In genomic region chrX:142729482-142729881, GRCm38 (mm10) we compare ENCODE assay signal across 22 mouse cellular contexts. TPM values are rescaled to one million over a fixed set of nuclear protein-coding genes. Genes with fewer than 3 reads are reported as not detected.
DNase-seq lines count a peak whose midpoint lies in the region; ATAC-seq and TF ChIP-seq lines count a peak whose summit lies in the region.
"Had no signal": no experiment of that assay in that cellular context is flagged by ENCODE, and none has a peak within 500 bp of the region (broad histone marks: within the 10 kb centered on the region; RNA-seq: fewer than 3 reads in every experiment).

No protein-coding gene starts in this region.

- H3K4me3 ChIP-seq in MEL (ENCODE audit: control insufficient read depth in 1 of 2, insufficient read depth in 1 of 2, low read depth in 2 of 2, low read length in 2 of 2) = no peak overlapping the region
- no peak overlapping the region for H3K4me3 ChIP-seq in intestine, embryonic 16.5 days (ENCODE audit: low read length)
- no peak overlapping the region for H3K4me3 ChIP-seq in stomach, postnatal 0 days (ENCODE audit: low read depth, low read length)
- H3K4me3 ChIP-seq in heart, embryonic 12.5 days = no peak overlapping the region
- H3K4me3 ChIP-seq in hindbrain, embryonic 10.5 days = no peak overlapping the region
- H3K4me3 ChIP-seq: embryonic facial prominence, embryonic 12.5 days; forebrain, embryonic 13.5 days; forebrain, embryonic 15.5 days had no signal

- TF ChIP-seq EP300 in MEL (IDR thresholded peaks at IDR 0.05; ENCODE audit: low read depth in 1 of 2, low read length in 2 of 2) = no peak
- peak; percentile 48 for TF ChIP-seq EP300 in stomach, postnatal 0 days (optimal IDR thresholded peaks at IDR 0.05)

- H3K36me3 ChIP-seq in MEL (ENCODE audit: control insufficient read depth in 1 of 2, insufficient read depth in 2 of 2, low read length in 2 of 2) = peaks cover 21 to 46% of the 10 kb centered on the region in 2 experiments
- no peaks in the 10 kb centered on the region for H3K36me3 ChIP-seq in intestine, embryonic 16.5 days (ENCODE audit: control insufficient read depth, insufficient read depth, low read length)
- no peaks in the 10 kb centered on the region for H3K36me3 ChIP-seq in stomach, postnatal 0 days (ENCODE audit: control insufficient read depth, insufficient read depth, low read length)
- no peaks in the 10 kb centered on the region for H3K36me3 ChIP-seq in heart, embryonic 12.5 days
- no peaks in the 10 kb centered on the region for H3K36me3 ChIP-seq in hindbrain, embryonic 10.5 days
- H3K36me3 ChIP-seq: embryonic facial prominence, embryonic 12.5 days; forebrain, embryonic 15.5 days had no signal

- no peak for DNase-seq in MEL (ENCODE audit: low read depth, low spot score)
- DNase-seq in fat pad, adult 2 months (ENCODE audit: extremely low read depth, low read depth, low spot score) = peak; percentile 65
- DNase-seq in stomach, postnatal 0 days (ENCODE audit: low spot score) = no peak
- no peak for DNase-seq in embryo, embryonic 10.5 days (ENCODE audit: low spot score)
- DNase-seq in hindbrain, embryonic 10.5 days (ENCODE audit: low spot score) = no peak
- DNase-seq: adrenal gland, adult 8-10 months; adrenal gland, postnatal 14 days; adrenal gland, postnatal 36 days; cerebellum, adult 11-12 months; cerebellum, adult 2 months; cerebellum, adult 9-10 months; cerebellum, postnatal 10 days; cerebellum, postnatal 25 days; embryo, embryonic 11 days; forebrain, postnatal 0 days had no signal

- no peak for TF ChIP-seq CTCF in MEL (IDR thresholded peaks at IDR 0.05 in 2 of 3, conservative IDR thresholded peaks at IDR 0.05 in 1 of 3; ENCODE audit: control insufficient read depth in 1 of 3, insufficient read depth in 1 of 3, low read depth in 2 of 3, low read length in 3 of 3, poor library complexity in 1 of 3, severe bottlenecking in 1 of 3)
- no peak for TF ChIP-seq CTCF in stomach, postnatal 0 days (IDR thresholded peaks at IDR 0.05; ENCODE audit: low read depth)

- WGBS in intestine, embryonic 16.5 days = 56% methylated on average over 2 of the region's 2 CpGs
- 41% methylated on average over 2 of the region's 2 CpGs for WGBS in stomach, postnatal 0 days
- WGBS in heart, embryonic 12.5 days = 73% methylated on average over 2 of the region's 2 CpGs
- 80% methylated on average over 2 of the region's 2 CpGs for WGBS in hindbrain, embryonic 10.5 days

- TF ChIP-seq POLR2A in MEL (IDR thresholded peaks at IDR 0.05; ENCODE audit: control insufficient read depth in 1 of 2, insufficient read depth in 1 of 2, low read depth in 1 of 2, low read length in 2 of 2, poor library complexity in 1 of 2) = no peak

- no peaks in the 10 kb centered on the region for H3K27me3 ChIP-seq in MEL (ENCODE audit: control insufficient read depth in 1 of 2, insufficient read depth in 2 of 2, low read length in 2 of 2)
- no peaks in the 10 kb centered on the region; the same call in 1 of the 2 replicates for H3K27me3 ChIP-seq in intestine, embryonic 16.5 days (replicated peaks; ENCODE audit: control insufficient read depth, insufficient read depth, low read length)
- H3K27me3 ChIP-seq in stomach, postnatal 0 days (ENCODE audit: control insufficient read depth, insufficient read depth, low read length) = no peaks in the 10 kb centered on the region
- no peaks in the 10 kb centered on the region for H3K27me3 ChIP-seq in heart, embryonic 12.5 days (replicated peaks)
- peaks cover 52% of the 10 kb centered on the region for H3K27me3 ChIP-seq in hindbrain, embryonic 10.5 days (ENCODE audit: insufficient read depth, poor library complexity, severe bottlenecking)
- H3K27me3 ChIP-seq: forebrain, embryonic 15.5 days had no signal

- no peak overlapping the region for H3K4me2 ChIP-seq in intestine, embryonic 16.5 days (ENCODE audit: low read depth, low read length)
- no peak overlapping the region for H3K4me2 ChIP-seq in stomach, postnatal 0 days (replicated peaks; ENCODE audit: low read depth)
- H3K4me2 ChIP-seq in heart, embryonic 12.5 days = no peak overlapping the region
- H3K4me2 ChIP-seq: embryonic facial prominence, embryonic 12.5 days; forebrain, embryonic 13.5 days; forebrain, embryonic 15.5 days had no signal

- TF ChIP-seq RAD21 in MEL (IDR thresholded peaks at IDR 0.05; ENCODE audit: low read depth, low read length) = no peak

- H3K27ac ChIP-seq in MEL (ENCODE audit: control insufficient read depth, low read depth, low read length) = no peak overlapping the region
- H3K27ac ChIP-seq in intestine, embryonic 16.5 days (ENCODE audit: low read length) = no peak overlapping the region
- H3K27ac ChIP-seq in stomach, postnatal 0 days (replicated peaks) = no peak overlapping the region
- no peak overlapping the region for H3K27ac ChIP-seq in heart, embryonic 12.5 days (ENCODE audit: poor library complexity, severe bottlenecking)
- no peak overlapping the region for H3K27ac ChIP-seq in hindbrain, embryonic 10.5 days
- H3K27ac ChIP-seq: embryonic facial prominence, embryonic 12.5 days; forebrain, embryonic 13.5 days; forebrain, embryonic 15.5 days had no signal

- no peaks in the 10 kb centered on the region for H3K9me3 ChIP-seq in MEL (replicated peaks; ENCODE audit: insufficient read depth, low read length)
- H3K9me3 ChIP-seq in intestine, embryonic 16.5 days (ENCODE audit: control insufficient read depth, low read length) = no peaks in the 10 kb centered on the region
- H3K9me3 ChIP-seq in stomach, postnatal 0 days (ENCODE audit: control insufficient read depth, low read length) = no peaks in the 10 kb centered on the region
- H3K9me3 ChIP-seq in heart, embryonic 12.5 days (replicated peaks) = no peaks in the 10 kb centered on the region
- H3K9me3 ChIP-seq in hindbrain, embryonic 10.5 days = no peaks in the 10 kb centered on the region
- H3K9me3 ChIP-seq: embryonic facial prominence, embryonic 12.5 days; forebrain, embryonic 13.5 days; forebrain, embryonic 15.5 days had no signal

- peaks cover under 1% of the 10 kb centered on the region; the same call in 1 of the 2 replicates for H3K79me2 ChIP-seq in MEL (ENCODE audit: control insufficient read depth, insufficient read depth, low read length, poor library complexity)

- ATAC-seq in intestine, embryonic 16.5 days = peak; percentile 72
- no peak for ATAC-seq in stomach, postnatal 0 days (ENCODE audit: low FRiP score, low TSS enrichment)
- no peak for ATAC-seq in heart, embryonic 12.5 days (ENCODE audit: insufficient number of reproducible peaks, low FRiP score)
- ATAC-seq: activated CD4-positive, CD25-positive, alpha-beta regulatory T cell, adult 4 months; forebrain, embryonic 13.5 days; forebrain, embryonic 15.5 days; forebrain, postnatal 0 days; Patski had no signal

- no peak overlapping the region for H3K9ac ChIP-seq in MEL (ENCODE audit: control insufficient read depth, low read depth, low read length, poor library complexity, severe bottlenecking)
- H3K9ac ChIP-seq in intestine, embryonic 16.5 days (ENCODE audit: low read depth, low read length) = no peak overlapping the region
- H3K9ac ChIP-seq in stomach, postnatal 0 days (ENCODE audit: low read length) = no peak overlapping the region
- H3K9ac ChIP-seq in heart, embryonic 12.5 days = no peak overlapping the region
- H3K9ac ChIP-seq: embryonic facial prominence, embryonic 12.5 days; forebrain, embryonic 13.5 days; forebrain, embryonic 15.5 days; forebrain, postnatal 0 days had no signal

- H3K4me1 ChIP-seq in MEL (ENCODE audit: control insufficient read depth in 1 of 2, insufficient read depth in 2 of 2, low read length in 2 of 2) = peaks cover 29 to 32% of the 10 kb centered on the region in 2 experiments
- H3K4me1 ChIP-seq in intestine, embryonic 16.5 days (ENCODE audit: control insufficient read depth, insufficient read depth, low read length) = no peaks in the 10 kb centered on the region
- no peaks in the 10 kb centered on the region for H3K4me1 ChIP-seq in stomach, postnatal 0 days (replicated peaks; ENCODE audit: control insufficient read depth, insufficient read depth)
- H3K4me1 ChIP-seq in heart, embryonic 12.5 days (replicated peaks) = peaks cover 31% of the 10 kb centered on the region; the same call in 1 of the 2 replicates
- H3K4me1 ChIP-seq in hindbrain, embryonic 10.5 days (replicated peaks) = peaks cover 20% of the 10 kb centered on the region
- H3K4me1 ChIP-seq: embryonic facial prominence, embryonic 12.5 days had no signal

TF ChIP-seq in MEL, 35 proteins besides CTCF, POLR2A, EP300 and RAD21:
- TF ChIP-seq MAX (IDR thresholded peaks at IDR 0.05; ENCODE audit: low read length) (0 out of 2 replicates have a peak, but pooled peaks have one; percentile 2), TBP (IDR thresholded peaks at IDR 0.05; ENCODE audit: low read depth, low read length) (no peak), MYB (IDR thresholded peaks at IDR 0.05; ENCODE audit: low read depth, low read length) (no peak), TCF12 (IDR thresholded peaks at IDR 0.05; ENCODE audit: low read depth, low read length) (no peak), ZNF384 (IDR thresholded peaks at IDR 0.05; ENCODE audit: low read depth, low read length) (no peak)

RNA-seq across cellular contexts. Expression of gene Tmem164, which starts 48.3 kb away (rescaled TPM):
- 92.4 and 94.1 TPM in 2 replicates for total RNA-seq in MEL (2012; rRNA removed)
- polyA plus RNA-seq in MEL (2012; ENCODE audit: insufficient read depth in 1 of 2, insufficient read length in 2 of 2, low read depth in 1 of 2, low replicate concordance in 2 of 2, missing spikeins in 1 of 2) = 10 to 100 TPM; 34.3 to 72.8 TPM
- polyA plus RNA-seq in intestine, embryonic 16.5 days (2015; fragmentation: Nextera tagmentation; extraction: Ambion mirVana) = 39.1 and 41.1 TPM in 2 replicates
- polyA plus RNA-seq in stomach, postnatal 0 days (2015; fragmentation: Nextera tagmentation; extraction: Ambion mirVana) = 29.9 and 32.4 TPM in 2 replicates
- 73.7 and 75.2 TPM in 2 replicates for polyA plus RNA-seq in heart, embryonic 12.5 days (2016; fragmentation: Nextera tagmentation; extraction: Ambion mirVana)
- 42.9 and 60.9 TPM in 2 replicates for polyA plus RNA-seq in hindbrain, embryonic 10.5 days (2016; fragmentation: Nextera tagmentation; extraction: Ambion mirVana)
